Mouse (Mus musculus): ENCODE results near the gene Rara.

Rara gene

GRCm38 (mm10) chr11:98952111-98952510 lies 24.5 kb downstream of the Rara start:
- no peak for DNase-seq (ENCODE audit: low read depth, low spot score)

GRCm38 (mm10) chr11:98952736-98953135 lies 25.1 kb downstream of the Rara start:
- no peak for DNase-seq (ENCODE audit: low read depth, low spot score)

GRCm38 (mm10) chr11:98953361-98953760 lies 25.7 kb downstream of the Rara start:
- DNase-seq (ENCODE audit: low read depth, low spot score) = no peak

GRCm38 (mm10) chr11:98953835-98954320 lies 26.3 kb downstream of the Rara start:
- DNase-seq (ENCODE audit: low read depth, low spot score) = no peak

- no peak for DNase-seq (ENCODE audit: low read depth, low spot score)
These were observed 26.8 kb downstream of the Rara start for GRCm38 (mm10) chr11:98954373-98954772.

GRCm38 (mm10) chr11:98954801-98955706 lies 27.4 kb downstream of the Rara start:
- no peak for DNase-seq (ENCODE audit: low read depth, low spot score)

GRCm38 (mm10) chr11:98955707-98956235 lies 28.2 kb downstream of the Rara start:
- no peak for DNase-seq (ENCODE audit: low read depth, low spot score)

- DNase-seq (ENCODE audit: low read depth, low spot score) = no peak
These were observed 28.7 kb downstream of the Rara start for GRCm38 (mm10) chr11:98956340-98956739.

- DNase-seq (ENCODE audit: low read depth, low spot score) = no peak
These were observed 32.1 kb downstream of the Rara start for GRCm38 (mm10) chr11:98959437-98960312.

GRCm38 (mm10) chr11:98960313-98960906 lies 32.8 kb downstream of the Rara start:
- no peak for DNase-seq (ENCODE audit: low read depth, low spot score)

- no peak for DNase-seq (ENCODE audit: low read depth, low spot score)
These were observed 33.5 kb downstream of the Rara start for GRCm38 (mm10) chr11:98961051-98961592.

- no peak for DNase-seq (ENCODE audit: low read depth, low spot score)
These were observed 34.1 kb downstream of the Rara start for GRCm38 (mm10) chr11:98961766-98962165.

GRCm38 (mm10) chr11:98962421-98963095 lies 34.9 kb downstream of the Rara start:
- DNase-seq (ENCODE audit: low read depth, low spot score) = no peak

- no peak for DNase-seq (ENCODE audit: low read depth, low spot score)
These were observed 35.8 kb downstream of the Rara start for GRCm38 (mm10) chr11:98963191-98964021.

- no peak for DNase-seq (ENCODE audit: low read depth, low spot score)
These were observed 36.6 kb downstream of the Rara start for GRCm38 (mm10) chr11:98964201-98964615.

- no peak for DNase-seq (ENCODE audit: low read depth, low spot score)
These were observed 37.2 kb downstream of the Rara start for GRCm38 (mm10) chr11:98964616-98965415.

GRCm38 (mm10) chr11:98965416-98966077 lies 37.9 kb downstream of the Rara start:
- no peak for DNase-seq (ENCODE audit: low read depth, low spot score)

- no peak for DNase-seq (ENCODE audit: low read depth, low spot score)
These were observed 39.0 kb downstream of the Rara start for GRCm38 (mm10) chr11:98966499-98967141.

Measured in telencephalon, adult 2 months (tissue).